Mouse (Mus musculus): ENCODE results near the gene Olfr668. TPM values are rescaled to one million over a fixed set of nuclear protein-coding genes. Genes with fewer than 3 reads are reported as not detected.

Olfr668 gene
- polyA plus RNA-seq (2012; rRNA removed), result not detected in 2 replicates

DNA sequence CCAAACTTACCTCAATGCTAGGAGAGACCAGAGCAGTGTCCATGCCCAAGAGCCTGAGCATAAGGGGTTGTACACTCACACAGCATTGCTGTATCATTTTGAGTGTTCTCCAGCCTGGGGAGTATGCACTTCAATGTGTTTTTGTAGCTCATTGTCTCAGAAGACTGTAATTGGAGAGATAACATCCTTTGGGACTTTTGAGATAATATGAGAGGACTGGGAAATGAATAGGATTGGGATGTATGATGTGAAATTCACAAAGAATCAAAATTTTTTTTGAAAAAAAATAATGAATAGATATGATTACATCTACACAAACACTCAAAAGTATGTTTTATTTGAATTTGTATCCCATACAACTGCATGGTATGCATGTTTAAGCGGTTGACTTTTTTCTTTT, at the start of gene Olfr668:
Olfr668 (minus strand) TSS at position 101 of the 400 bp plus-strand sequence.

DNA sequence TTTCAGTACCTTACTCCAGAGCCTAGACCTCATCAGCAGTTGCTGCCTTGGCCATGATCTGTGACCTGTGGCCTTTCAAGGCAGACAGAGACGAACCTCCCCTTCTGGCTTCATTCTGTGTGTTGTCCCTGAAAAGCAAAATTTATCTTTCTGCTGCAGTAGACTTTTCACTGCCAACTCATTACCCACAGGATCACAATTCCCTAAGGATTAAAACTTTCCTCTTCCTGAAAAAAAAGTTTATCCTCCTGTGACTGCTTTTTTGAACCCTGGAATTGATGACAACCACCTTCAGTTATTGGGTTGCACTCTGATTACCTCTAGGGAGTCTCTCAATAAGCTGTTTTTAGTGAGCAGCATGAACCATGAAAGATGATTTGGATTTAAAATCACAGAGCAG, 34.7 kb upstream of the Olfr668 start, which contains the start of gene Olfr670:
Olfr670 (minus strand) TSS at position 101 of the 400 bp plus-strand sequence.

DNA sequence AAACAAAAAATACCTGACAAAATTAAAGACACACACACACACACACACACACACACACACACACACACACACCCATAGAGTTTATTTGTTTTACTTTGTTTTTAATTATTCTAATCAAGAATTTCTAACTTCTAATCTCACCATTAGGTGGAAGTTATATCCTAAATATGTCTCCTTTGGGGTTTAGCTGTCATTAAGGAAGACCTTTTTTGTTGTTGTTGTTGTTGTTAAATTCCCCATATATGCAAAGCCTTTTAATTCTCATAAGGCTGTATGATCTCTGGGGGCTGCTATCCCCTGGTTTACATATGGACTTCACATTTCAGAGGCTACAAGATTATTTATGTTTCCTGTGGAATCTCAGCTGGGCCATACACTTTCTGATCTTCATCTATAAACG, 6.1 kb upstream of the Olfr668 start, which contains the start of gene Olfr669:
Olfr669 (plus strand) TSS at position 301 of the 400 bp plus-strand sequence.

DNA sequence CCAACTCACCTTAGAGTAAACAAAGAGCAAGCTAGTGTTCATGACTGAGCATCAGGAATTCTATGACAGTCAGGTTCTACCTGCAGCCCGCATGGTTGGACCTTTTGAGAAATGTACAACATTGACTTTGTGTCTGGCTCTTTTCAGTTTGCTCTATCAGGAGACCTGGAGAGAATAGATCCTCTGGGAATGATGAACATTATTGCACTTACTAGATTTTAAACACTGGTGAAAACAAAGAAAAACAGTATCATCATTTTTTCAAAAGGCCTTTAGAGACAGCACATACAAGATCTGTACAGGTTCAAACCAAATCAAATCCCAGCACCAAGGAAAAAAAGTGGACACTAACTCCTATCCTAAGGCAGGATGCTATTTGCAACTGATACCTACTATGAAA, 6.5 kb downstream of the Olfr668 start, which contains the start of gene Olfr667:
Olfr667 (minus strand) TSS at position 101 of the 400 bp plus-strand sequence.

DNA sequence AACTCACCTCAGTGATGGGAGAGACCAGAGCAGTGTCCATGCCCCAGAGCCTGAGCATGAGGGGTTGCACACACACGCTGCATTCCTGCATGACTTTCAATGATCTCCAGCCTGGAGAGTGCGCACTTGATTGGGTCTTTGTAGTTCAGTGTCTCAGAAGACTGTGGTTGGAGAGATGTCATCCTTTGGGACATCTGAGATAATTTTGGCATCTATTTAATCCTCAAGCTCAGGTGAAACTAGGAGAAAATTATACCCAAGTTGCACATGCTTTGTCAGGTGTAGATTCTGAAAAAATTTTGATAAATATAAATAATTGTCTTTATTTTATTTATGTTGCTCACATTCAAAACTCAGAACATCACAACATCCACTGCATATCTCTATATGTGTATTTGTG, 32.0 kb downstream of the Olfr668 start, which contains the start of gene Olfr666:
Olfr666 (minus strand) TSS at position 101 of the 400 bp plus-strand sequence.

DNA sequence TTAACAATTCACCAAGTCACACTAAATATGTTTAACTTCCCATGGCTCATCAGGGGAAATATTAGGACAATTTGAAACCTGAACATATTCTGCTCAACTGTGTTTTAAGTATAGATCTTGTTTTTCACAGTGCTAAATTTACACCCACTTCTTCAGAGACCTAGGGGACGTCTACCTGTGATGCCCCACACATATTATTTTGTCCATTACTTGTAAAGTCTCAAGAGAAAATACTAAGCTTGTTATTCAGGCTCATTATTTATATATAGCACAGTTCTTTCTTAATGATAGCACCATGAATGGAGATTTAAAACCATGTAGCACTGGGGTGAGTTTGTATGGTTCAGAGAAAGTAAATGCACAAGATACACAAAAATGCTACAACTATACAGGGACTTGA, 50.1 kb downstream of the Olfr668 start, which contains the start of gene Olfr665:
Olfr665 (plus strand) TSS at position 301 of the 400 bp plus-strand sequence.

Other genes starting within 250 kb of the Olfr668 start
- gene Olfr661, start 241.6 kb downstream of the Olfr668 start, polyA plus RNA-seq (2012; rRNA removed), result not detected in 2 replicates
- gene Usp17le, start 150.6 kb downstream of the Olfr668 start, polyA plus RNA-seq (2012; rRNA removed), result 0.01 TPM in 1 of 2 replicates, not detected in the other
- not detected in 2 replicates for gene Usp17lb, start 85.5 kb downstream of the Olfr668 start, polyA plus RNA-seq (2012; rRNA removed)
- gene Usp17la, start 71.0 kb downstream of the Olfr668 start, polyA plus RNA-seq (2012; rRNA removed), result not detected in 2 replicates
- gene Olfr665, start 50.0 kb downstream of the Olfr668 start, polyA plus RNA-seq (2012; rRNA removed), result not detected in 2 replicates
- not detected in 2 replicates for gene Olfr666, start 32.1 kb downstream of the Olfr668 start, polyA plus RNA-seq (2012; rRNA removed)
- gene Olfr667, start 6.6 kb downstream of the Olfr668 start, polyA plus RNA-seq (2012; rRNA removed), result not detected in 2 replicates
- gene Olfr669, start 6.2 kb upstream of the Olfr668 start, polyA plus RNA-seq (2012; rRNA removed), result not detected in 2 replicates
- gene Olfr670, start 34.6 kb upstream of the Olfr668 start, polyA plus RNA-seq (2012; rRNA removed), result not detected in 2 replicates
- gene Olfr671, start 51.1 kb upstream of the Olfr668 start, polyA plus RNA-seq (2012; rRNA removed), result not detected in 2 replicates
- gene Olfr672, start 74.0 kb upstream of the Olfr668 start, polyA plus RNA-seq (2012; rRNA removed), result not detected in 2 replicates
- gene Olfr675, start 100.4 kb upstream of the Olfr668 start, polyA plus RNA-seq (2012; rRNA removed), result not detected in 2 replicates
- gene Olfr676, start 104.6 kb upstream of the Olfr668 start, polyA plus RNA-seq (2012; rRNA removed), result not detected in 2 replicates
- gene Olfr677, start 123.3 kb upstream of the Olfr668 start, polyA plus RNA-seq (2012; rRNA removed), result not detected in 2 replicates
- not detected in 2 replicates for gene Olfr678, start 136.4 kb upstream of the Olfr668 start, polyA plus RNA-seq (2012; rRNA removed)
- not detected in 2 replicates for gene Olfr679, start 153.1 kb upstream of the Olfr668 start, polyA plus RNA-seq (2012; rRNA removed)
- gene Olfr680-ps1, start 164.8 kb upstream of the Olfr668 start, polyA plus RNA-seq (2012; rRNA removed), result not detected in 2 replicates
- gene Olfr681, start 188.8 kb upstream of the Olfr668 start, polyA plus RNA-seq (2012; rRNA removed), result not detected in 2 replicates
- gene Olfr683, start 219.0 kb upstream of the Olfr668 start, polyA plus RNA-seq (2012; rRNA removed), result not detected in 2 replicates
- not detected in 2 replicates for gene Olfr684, start 235.6 kb upstream of the Olfr668 start, polyA plus RNA-seq (2012; rRNA removed)